Mouse (Mus musculus) heart, adult 2 months (tissue): Measurements from ENCODE around the gene Exoc4. TPM values are rescaled to one million over a fixed set of nuclear protein-coding genes. Genes with fewer than 3 reads are reported as not detected.

Source experiments
- DNase-seq, 2 experiments: peaks; one replicate each; pipeline ENCODE4 v3.0.0; 2021
- H3K27ac ChIP-seq: fragments of 200-600 bp; 2 replicates; pipeline ENCODE4 v1.8.1; 2022
- H3K27me3 ChIP-seq: fragments of 200-500 bp; 2 replicates; pipeline ENCODE4 v1.6.1; 2012; ENCODE audit warnings: mild to moderate bottlenecking, low read length, inconsistent platforms, mixed read lengths; ENCODE audit not compliant: control insufficient read depth, insufficient read depth
- H3K36me3 ChIP-seq: fragments of 200-500 bp; 2 replicates; pipeline ENCODE4 v1.6.1; 2012; ENCODE audit warnings: low read length, inconsistent platforms; ENCODE audit not compliant: control insufficient read depth, insufficient read depth
- H3K4me1 ChIP-seq: fragments of 200-500 bp; 2 replicates; pipeline ENCODE4 v1.6.1; 2011; ENCODE audit warnings: low read length; ENCODE audit not compliant: control insufficient read depth, insufficient read depth
- H3K4me3 ChIP-seq: fragments of 200-600 bp; 2 replicates; pipeline ENCODE4 v1.8.1; 2022
- H3K79me2 ChIP-seq: fragments of 200-500 bp; replicated peaks from 2 replicates; pipeline ENCODE4 v1.6.1; 2012; ENCODE audit warnings: mild to moderate bottlenecking, inconsistent platforms, low read length, moderate library complexity, mixed read lengths; ENCODE audit not compliant: control insufficient read depth, insufficient read depth
- H3K9ac ChIP-seq: fragments of 200-500 bp; 2 replicates; pipeline ENCODE4 v1.6.1; 2012; ENCODE audit warnings: low read depth, mild to moderate bottlenecking, control low read depth, inconsistent platforms, low read length, mixed read lengths
- CTCF ChIP-seq: fragments of 200-600 bp; IDR thresholded peaks from 2 replicates; pipeline ENCODE4 v1.8.1; 2022; ENCODE audit warnings: antibody characterized with exemption, mild to moderate bottlenecking, moderate library complexity
- EP300 ChIP-seq: fragments of 200-500 bp; IDR thresholded peaks from 2 replicates; pipeline ENCODE4 v1.6.1; 2011; ENCODE audit warnings: low read depth, low read length, control low read depth; ENCODE audit not compliant: insufficient read depth
- POLR2A ChIP-seq: fragments of 200-500 bp; IDR thresholded peaks from 2 replicates; pipeline ENCODE4 v1.6.1; 2011; ENCODE audit warnings: mild to moderate bottlenecking, low read depth, low read length, control low read depth; ENCODE audit not compliant: insufficient read depth
- WGBS: fragments of 180-500 bp; shearing (Covaris S2); methylation state at CpG from one replicate; pipeline ENCODE4 v1.1.7; 2018; 5-methylcytosine and 5-hydroxymethylcytosine counted together
- intact Hi-C: fragments of 180-260 bp; cut with DNase I; formaldehyde crosslinking; loops from one replicate; pipeline ENCODE4 v1.15.1; 2025
- polyA plus RNA-seq: library from polyadenylated mRNA; depleted of rRNA; stranded (reverse); fragments of >200 nt; gene quantifications from 2 replicates; pipeline ENCODE4 v1.2.3, GENCODE M21; 2012
- total RNA-seq, 2 experiments: library from RNA; stranded (reverse); gene quantifications; 2 replicates each; pipeline ENCODE4 v1.2.3; 2021

Exoc4 gene
- total and polyA plus RNA-seq, 3 experiments, result 9.9 to 36.0 (median 34.0) TPM

DNA sequence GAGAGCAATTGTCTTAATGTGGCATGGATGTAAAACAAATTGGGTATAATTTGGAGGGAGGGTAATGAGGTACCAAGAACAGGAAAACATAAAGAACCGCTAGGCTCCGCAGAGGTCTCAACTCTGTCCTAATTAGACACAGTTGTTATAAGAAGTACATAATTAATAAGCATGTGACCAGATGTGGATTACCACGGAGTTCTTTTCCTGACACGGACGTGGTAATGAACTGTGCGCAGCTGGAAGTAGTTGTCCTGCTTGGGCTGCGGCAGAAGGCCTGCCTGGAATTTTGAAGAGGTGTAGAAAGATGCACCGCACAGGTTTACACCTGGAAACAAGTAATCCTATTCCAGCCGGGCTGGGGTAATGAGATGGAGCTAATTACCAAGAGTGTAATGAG lies 729.0 kb downstream of the Exoc4 start:
- H3K27ac ChIP-seq, result no peak overlapping the region
- H3K27me3 ChIP-seq, result no peaks in the 10 kb centered on the region
- H3K36me3 ChIP-seq, result no peaks in the 10 kb centered on the region
- 90% methylated on average over 9 of the region's 9 CpGs for WGBS
- TF ChIP-seq EP300 (no peak), CTCF (no peak), POLR2A (no peak)
- no peaks in the 10 kb centered on the region for H3K79me2 ChIP-seq
- H3K4me3 ChIP-seq, result no peak overlapping the region
- intact Hi-C loops, result no loop called here
- DNase-seq, result no peak
- H3K9ac ChIP-seq, result no peak overlapping the region
- no peaks in the 10 kb centered on the region for H3K4me1 ChIP-seq

DNA sequence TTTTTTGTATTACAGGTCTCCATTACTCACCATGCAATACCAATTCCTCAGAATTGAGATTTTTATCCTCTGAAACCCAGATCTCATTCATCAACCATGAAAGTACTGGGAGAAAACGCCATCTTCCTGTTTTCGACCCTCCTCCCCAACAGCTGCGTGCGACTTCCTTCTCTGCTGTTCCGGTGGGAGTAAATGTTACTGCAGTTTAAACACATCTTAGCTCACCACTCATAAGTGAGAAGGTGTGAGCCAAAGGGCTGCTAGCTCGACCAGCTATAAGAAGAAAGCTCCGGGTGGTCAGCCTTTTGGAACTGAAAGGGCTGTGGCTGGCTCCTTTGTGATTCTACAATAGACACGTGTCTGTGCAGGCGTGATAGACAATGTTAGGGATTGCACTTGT lies 733.8 kb downstream of the Exoc4 start:
- intact Hi-C loops, result no loop called here
- no peak for DNase-seq
- TF ChIP-seq EP300 (no peak), CTCF (no peak), POLR2A (no peak)
- Histone ChIP-seq H3K9ac (no peak overlapping the region), H3K36me3 (no peaks in the 10 kb centered on the region), H3K4me3 (no peak overlapping the region), H3K79me2 (no peaks in the 10 kb centered on the region), H3K27me3 (no peaks in the 10 kb centered on the region), H3K4me1 (no peaks in the 10 kb centered on the region), H3K27ac (no peak overlapping the region)
- WGBS, result 63% methylated on average over 9 of the region's 9 CpGs

DNA sequence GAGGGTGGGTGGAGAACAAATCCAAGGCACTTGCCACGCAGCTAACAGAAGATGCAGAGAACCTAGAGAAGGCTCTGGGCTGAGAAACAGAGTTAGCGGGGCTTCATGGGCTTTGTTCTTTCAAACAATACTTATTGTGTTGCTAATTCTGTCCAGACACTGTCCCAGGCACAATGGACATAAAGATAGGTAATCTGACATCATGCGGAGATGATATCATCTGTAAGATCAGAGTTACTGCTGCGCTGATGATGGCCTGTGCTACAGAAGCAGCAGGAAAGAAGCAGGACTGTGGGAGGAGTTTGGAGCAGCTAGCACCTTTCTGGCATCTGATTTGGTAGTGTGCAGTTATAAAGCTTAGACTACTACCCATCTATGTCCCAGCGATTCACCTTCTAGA lies 738.2 kb downstream of the Exoc4 start:
- WGBS, result 68% methylated on average over 5 of the region's 5 CpGs
- H3K9ac ChIP-seq, result no peak overlapping the region
- H3K4me3 ChIP-seq, result no peak overlapping the region
- H3K27ac ChIP-seq, result no peak overlapping the region
- intact Hi-C loops, result no loop called here
- no peaks in the 10 kb centered on the region for H3K79me2 ChIP-seq
- no peaks in the 10 kb centered on the region for H3K36me3 ChIP-seq
- H3K27me3 ChIP-seq, result no peaks in the 10 kb centered on the region
- H3K4me1 ChIP-seq, result no peaks in the 10 kb centered on the region
- DNase-seq, result no peak
- TF ChIP-seq POLR2A (no peak), CTCF (no peak), EP300 (no peak)

DNA sequence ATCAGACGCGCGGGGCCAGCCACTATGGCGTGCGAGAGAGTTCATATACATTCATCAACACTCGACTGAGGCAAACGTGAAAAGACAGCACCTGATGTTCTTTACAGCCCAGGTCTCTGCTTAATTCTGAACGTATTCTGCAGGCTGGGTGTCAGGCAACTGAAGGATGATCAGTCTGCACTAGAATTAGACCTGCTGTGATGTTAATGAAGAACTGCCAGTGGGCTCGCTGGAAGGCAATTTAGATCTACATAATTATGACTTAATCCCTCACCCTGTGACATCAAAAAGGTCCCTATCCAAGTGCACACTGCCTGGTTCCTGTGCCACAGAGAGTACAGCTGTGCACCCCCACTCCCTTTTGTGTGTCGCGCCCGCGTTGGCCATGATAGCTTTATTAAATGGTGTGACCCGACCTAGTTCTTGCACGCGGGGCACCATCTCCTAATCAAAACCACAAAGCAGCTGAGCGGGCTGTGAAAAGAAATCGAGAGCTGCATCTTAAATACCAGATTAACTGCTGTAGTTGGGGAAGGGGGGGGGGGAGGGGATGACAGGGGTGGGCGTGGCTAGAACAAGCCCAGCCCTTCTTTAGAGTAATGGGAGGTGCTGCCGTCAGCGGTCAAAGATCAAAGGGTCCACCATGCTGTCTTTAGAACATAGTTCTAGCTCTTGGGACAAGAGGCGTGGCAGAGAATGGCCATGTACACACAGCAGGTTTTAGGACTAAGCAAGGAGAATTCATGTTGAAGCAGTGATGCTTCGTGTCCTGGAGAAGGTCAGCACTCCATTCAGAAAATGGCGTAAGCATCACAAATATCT lies 743.5 kb downstream of the Exoc4 start:
- Histone ChIP-seq H3K27me3 (no peaks in the 10 kb centered on the region; the same call in 1 of the 2 replicates), H3K27ac (no peak overlapping the region), H3K9ac (no peak overlapping the region), H3K4me3 (no peak overlapping the region), H3K36me3 (no peaks in the 10 kb centered on the region), H3K4me1 (no peaks in the 10 kb centered on the region), H3K79me2 (no peaks in the 10 kb centered on the region)
- DNase-seq, result no peak
- no peak for TF ChIP-seq EP300
- no peak for TF ChIP-seq CTCF
- TF ChIP-seq POLR2A, result no peak
- intact Hi-C loops, result no loop called here
- WGBS, result 56% methylated on average over 24 of the region's 24 CpGs

DNA sequence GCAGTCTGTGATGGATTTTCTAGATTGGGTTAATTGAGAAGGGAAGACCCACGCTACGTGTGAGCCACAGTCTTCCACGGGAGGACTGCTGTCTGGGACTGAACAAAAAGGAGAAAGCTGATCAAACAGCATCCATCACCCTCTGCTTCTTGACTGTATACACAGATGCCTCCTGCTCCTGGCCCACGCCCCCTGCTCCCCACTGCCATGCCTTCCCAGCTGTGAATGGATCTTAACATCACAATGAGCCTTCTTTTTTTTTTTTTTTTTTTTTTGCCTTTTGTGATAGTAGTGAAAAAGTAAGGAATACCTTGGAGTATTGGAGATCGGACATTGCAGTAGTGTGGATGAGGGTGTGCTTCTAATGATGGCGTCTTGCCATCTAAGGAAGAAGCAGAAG lies 745.0 kb downstream of the Exoc4 start:
- no peak overlapping the region for H3K27ac ChIP-seq
- 77% methylated on average over 6 of the region's 6 CpGs for WGBS
- no peaks in the 10 kb centered on the region for H3K36me3 ChIP-seq
- H3K79me2 ChIP-seq, result no peaks in the 10 kb centered on the region
- TF ChIP-seq EP300 (no peak), CTCF (no peak), POLR2A (no peak)
- DNase-seq, result no peak
- H3K4me1 ChIP-seq, result no peaks in the 10 kb centered on the region
- H3K4me3 ChIP-seq, result no peak overlapping the region
- intact Hi-C loops, result no loop called here
- no peak overlapping the region for H3K9ac ChIP-seq
- no peaks in the 10 kb centered on the region; the same call in 1 of the 2 replicates for H3K27me3 ChIP-seq

DNA sequence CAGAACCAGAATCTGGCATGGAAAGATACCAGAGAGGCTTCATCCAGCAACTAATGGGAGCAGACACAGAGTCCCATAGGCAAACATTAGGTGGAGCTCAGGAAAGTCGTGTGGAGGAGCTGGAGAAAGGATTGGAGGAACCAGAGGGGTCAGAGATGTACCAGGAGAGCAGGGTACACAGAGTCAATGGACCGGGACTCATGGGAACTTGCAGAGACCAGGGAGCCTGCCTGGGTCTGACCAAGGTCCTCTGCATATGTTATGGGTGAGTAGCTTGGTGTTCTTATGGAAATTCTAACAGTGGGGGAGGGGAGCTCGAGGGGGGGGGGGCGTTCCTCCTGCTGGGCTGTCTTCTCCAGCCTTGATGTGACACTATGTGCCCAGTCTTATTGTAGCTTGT lies 749.7 kb downstream of the Exoc4 start:
- Histone ChIP-seq H3K4me3 (no peak overlapping the region), H3K4me1 (no peaks in the 10 kb centered on the region), H3K27me3 (no peaks in the 10 kb centered on the region), H3K27ac (no peak overlapping the region), H3K79me2 (no peaks in the 10 kb centered on the region), H3K36me3 (no peaks in the 10 kb centered on the region), H3K9ac (no peak overlapping the region)
- WGBS, result 36% methylated on average over 4 of the region's 4 CpGs
- no peak for DNase-seq
- intact Hi-C loops, result no loop called here
- no peak for TF ChIP-seq EP300
- TF ChIP-seq CTCF, result no peak
- no peak for TF ChIP-seq POLR2A
